Mouse (Mus musculus): Measurements from ENCODE around the gene Hspa1l.

DNA sequence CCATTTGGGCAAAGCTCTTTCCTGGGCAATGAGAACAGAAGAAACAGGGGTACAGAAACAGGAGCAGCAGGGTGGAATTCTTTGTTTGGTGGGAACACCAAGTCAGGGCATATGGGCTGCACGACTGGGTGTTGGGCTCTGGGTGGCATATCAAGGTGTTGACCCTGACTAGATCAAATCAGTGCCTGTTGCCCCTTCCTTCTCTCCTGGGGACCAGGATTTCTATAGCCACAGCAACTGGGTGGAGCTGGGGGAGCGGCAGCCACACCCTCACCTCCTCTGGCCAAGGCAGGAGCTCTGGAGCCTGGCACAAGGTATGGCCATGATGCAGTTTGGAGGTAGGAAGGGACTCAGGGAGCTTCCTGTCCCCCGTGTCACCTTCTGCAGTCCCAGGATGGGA is 45.7 kb downstream of the Hspa1l start:
- TF ChIP-seq CTCF (conservative IDR thresholded peaks at IDR 0.05; ENCODE audit: low read length) (no peak), POU5F1 (IDR thresholded peaks at IDR 0.05; ENCODE audit: borderline replicate concordance, low read length) (no peak), NANOG (IDR thresholded peaks at IDR 0.05; ENCODE audit: borderline replicate concordance, low read length) (no peak)
